Mouse (Mus musculus): ENCODE results near the gene Emp3. TPM values are rescaled to one million over a fixed set of nuclear protein-coding genes. Genes with fewer than 3 reads are reported as not detected.
"Not testable (repeated sequence)": the region's sequence is repeated elsewhere in the genome, so short reads cannot be mapped to it uniquely, and the experiment has no call there.

Emp3 gene
- total RNA-seq, 1 experiment from 2014 or later = 212 TPM

GRCm38 (mm10) chr7:45916056-45917003 is 4.9 kb downstream of the Emp3 start:
- peak; percentile 93 for DNase-seq

GRCm38 (mm10) chr7:45915011-45915410 is 6.2 kb downstream of the Emp3 start:
- peak; percentile 49 for DNase-seq

DNA sequence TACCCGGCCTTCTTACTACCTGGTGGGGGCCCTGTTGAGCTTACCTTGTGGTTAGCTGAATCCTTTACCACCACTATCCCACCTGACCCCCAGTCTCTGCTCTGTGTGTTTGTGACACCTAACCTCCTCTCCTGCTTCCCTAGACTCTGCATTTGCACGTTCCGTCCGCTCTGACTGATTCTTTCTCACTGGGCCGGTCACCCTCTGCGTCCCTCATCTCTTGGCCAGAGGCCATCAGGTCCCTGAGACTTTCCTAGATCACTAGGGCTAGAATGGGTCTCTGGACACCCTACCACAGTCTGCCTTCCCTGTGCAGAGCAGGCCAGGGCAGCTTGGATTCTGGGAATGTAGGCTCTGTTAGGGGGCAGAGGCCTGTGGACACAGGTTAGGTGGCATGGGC is 7.1 kb downstream of the Emp3 start:
- no peak for DNase-seq

GRCm38 (mm10) chr7:45909145-45909544 is 12.1 kb downstream of the Emp3 start:
- no peak for DNase-seq

DNA sequence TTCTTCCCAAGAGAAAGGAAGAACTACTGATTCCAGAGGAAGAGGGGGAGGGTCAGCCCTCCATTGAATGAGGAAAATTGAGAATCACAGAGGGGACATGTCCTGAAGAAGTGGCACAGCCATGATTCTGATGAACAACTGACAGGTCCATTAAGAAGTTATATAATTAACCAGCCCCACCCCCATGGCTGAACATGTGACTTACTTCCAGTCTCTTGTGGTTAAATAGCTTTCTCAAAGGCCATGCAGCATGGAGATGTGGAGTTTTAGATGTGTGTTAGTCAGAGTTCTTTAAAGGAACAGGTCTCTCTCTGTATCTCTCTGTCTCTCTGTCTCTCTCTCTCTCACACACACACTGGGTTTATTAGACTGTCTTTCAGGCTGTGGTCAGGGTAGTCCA is 12.8 kb downstream of the Emp3 start:
- no peak for DNase-seq

DNA sequence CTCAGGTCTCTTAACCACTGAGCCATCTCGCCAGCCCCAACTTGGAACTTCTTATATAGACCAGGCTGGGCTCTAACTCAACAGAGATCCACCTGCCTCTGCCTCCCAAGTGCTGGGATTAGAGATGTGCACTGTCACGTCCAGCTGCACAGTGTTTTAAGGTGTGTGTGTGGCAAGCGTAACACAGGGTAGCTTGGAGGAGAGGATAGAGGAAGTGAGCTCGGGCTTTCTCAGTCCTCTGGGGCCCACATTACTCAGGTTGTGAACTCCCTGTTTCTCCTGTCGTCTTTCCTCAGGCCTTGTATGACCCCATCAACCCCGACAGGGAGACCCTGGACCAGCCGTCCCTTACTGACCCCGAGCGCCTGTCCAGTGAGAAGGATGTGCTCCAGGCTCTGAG is 14.6 kb downstream of the Emp3 start:
- DNase-seq = no peak

- DNase-seq = no peak
Measured at GRCm38 (mm10) chr7:45902481-45903002, 18.7 kb downstream of the Emp3 start.

GRCm38 (mm10) chr7:45901562-45901961 is 19.6 kb downstream of the Emp3 start:
- DNase-seq = peak; percentile 70

GRCm38 (mm10) chr7:45898125-45898524 is 23.1 kb downstream of the Emp3 start:
- peak; percentile 27 for DNase-seq

- peak; percentile 71 for DNase-seq
Measured at GRCm38 (mm10) chr7:45897258-45897757, 23.9 kb downstream of the Emp3 start.

DNA sequence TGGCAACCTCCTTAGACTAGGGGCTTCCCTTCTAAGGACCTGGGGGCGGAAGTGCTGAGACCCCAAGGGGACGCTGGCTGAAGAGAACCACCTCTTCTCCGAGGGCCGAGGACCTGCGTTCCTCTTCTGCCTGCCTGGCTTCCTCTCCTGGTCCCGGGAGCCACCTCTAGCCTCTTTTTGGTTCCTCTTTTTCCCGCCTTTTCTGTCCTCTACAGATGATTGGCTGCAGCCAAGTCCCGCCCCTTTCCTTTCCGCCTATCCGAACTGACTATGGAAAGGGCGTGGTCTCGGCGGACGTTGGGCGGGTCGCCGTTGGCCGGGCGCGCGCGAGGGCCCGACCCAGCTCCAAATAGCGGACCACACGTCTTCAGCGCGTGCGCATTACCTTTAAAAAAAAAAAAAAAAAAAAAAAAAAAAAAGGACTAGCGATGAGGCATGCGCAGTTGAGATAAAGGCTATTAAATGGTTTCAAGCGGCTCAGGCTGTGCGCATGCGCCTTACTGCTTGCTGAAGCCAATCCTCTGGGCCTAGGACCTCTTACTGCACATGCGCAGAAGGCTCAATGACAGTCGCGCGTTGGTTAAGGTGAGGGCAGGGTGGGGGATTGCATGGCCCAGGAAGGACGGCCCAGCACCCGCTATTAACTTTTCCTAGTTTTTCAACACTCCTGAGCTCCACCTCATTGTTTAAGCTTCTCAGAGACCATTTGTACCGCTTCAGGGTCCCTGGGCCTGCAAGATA is 24.5 kb downstream of the Emp3 start, which contains the start of the genes Syngr4 and Tmem143:
Syngr4 (minus strand) TSS at position 198 of the 741 bp plus-strand sequence.
Tmem143 (plus strand) TSS at position 425 of the 741 bp plus-strand sequence.
- DNase-seq = peak; percentile 97

GRCm38 (mm10) chr7:45895931-45896516 is 25.2 kb downstream of the Emp3 start:
- DNase-seq = no peak

GRCm38 (mm10) chr7:45892651-45893050 is 28.6 kb downstream of the Emp3 start:
- no peak for DNase-seq

GRCm38 (mm10) chr7:45887246-45887645 is 34.0 kb downstream of the Emp3 start:
- no peak for DNase-seq

DNA sequence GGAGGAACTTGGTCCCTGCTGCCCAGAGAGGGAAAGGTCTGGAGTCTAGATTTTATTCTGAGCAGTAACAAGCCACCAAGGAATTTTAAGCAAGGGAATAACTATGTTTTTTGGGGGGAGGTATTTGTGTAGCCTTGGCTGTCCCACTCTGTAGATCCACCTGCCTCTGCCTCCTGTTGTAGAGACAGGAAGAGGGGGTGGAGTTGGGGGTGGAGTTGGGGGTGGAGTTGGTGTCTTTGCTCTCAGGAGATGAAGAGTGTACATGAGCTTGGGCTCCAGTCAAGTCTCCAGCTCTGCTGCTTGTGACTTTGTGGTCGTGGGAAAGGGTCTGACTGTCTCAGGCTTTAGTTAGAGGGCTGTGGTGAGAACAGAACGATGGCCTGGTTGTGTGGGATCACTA is 40.2 kb downstream of the Emp3 start:
- DNase-seq = no peak

DNA sequence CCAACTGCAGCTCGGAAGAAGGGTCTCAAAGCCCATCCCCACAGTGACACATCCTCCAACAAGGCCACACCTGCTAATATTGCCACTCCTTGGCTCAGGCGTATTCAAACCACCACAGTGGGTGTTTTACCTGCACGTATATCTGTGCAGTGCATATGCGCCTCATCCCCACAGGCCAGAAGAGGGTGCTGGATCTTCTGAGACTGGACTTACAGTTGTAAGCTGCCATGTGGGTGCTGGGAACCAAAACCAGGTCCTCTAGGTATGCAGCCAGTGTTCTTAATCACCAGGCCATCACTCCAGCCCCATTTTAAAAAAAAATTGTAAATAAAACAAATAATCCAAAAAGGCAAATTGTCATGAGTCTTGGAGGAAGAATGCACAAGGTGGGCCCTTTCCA is 40.7 kb downstream of the Emp3 start:
- DNase-seq = no peak

- not testable (repeated sequence) for DNase-seq
Measured at GRCm38 (mm10) chr7:45878278-45878677, 42.9 kb downstream of the Emp3 start, which contains the start of gene Grin2d. Gene Grin2d, minus strand, starts transcription at chr7:45878378.

GRCm38 (mm10) chr7:45876895-45877294 is 44.3 kb downstream of the Emp3 start:
- no peak for DNase-seq

- DNase-seq = peak; percentile 82
Measured at GRCm38 (mm10) chr7:45873061-45873947, 47.9 kb downstream of the Emp3 start.

GRCm38 (mm10) chr7:45872624-45873023 is 48.6 kb downstream of the Emp3 start, which contains the start of gene Kdelr1:
Gene Kdelr1, plus strand, starts transcription at chr7:45872772.
- peak; percentile 93 for DNase-seq
